Mouse (Mus musculus) MEL (cell line): Measurements from ENCODE around the gene H3f3b. TPM values are rescaled to one million over a fixed set of nuclear protein-coding genes. Genes with fewer than 3 reads are reported as not detected.

Experiments
- DNase-seq: peaks from one replicate; pipeline ENCODE4 v3.0.0; 2011; ENCODE audit warnings: low read depth, low spot score
- H3K27ac ChIP-seq: 2 replicates; pipeline ENCODE4 v1.5.1; 2012; ENCODE audit warnings: low read depth, mild to moderate bottlenecking, control low read depth, low read length, moderate library complexity; ENCODE audit not compliant: control insufficient read depth
- H3K27me3 ChIP-seq, 2 experiments: fragments of 150-350 bp in 1 of 2; sonication (generic) in 1 of 2; 2 replicates each; pipeline ENCODE4 v1.6.1; 2012; ENCODE audit warnings: low read length in 2 of 2, mild to moderate bottlenecking in 2 of 2, improper control_type of control experiment in 1 of 2, moderate library complexity in 1 of 2; ENCODE audit not compliant: insufficient read depth in 2 of 2, control insufficient read depth in 1 of 2
- H3K36me3 ChIP-seq, 2 experiments: 2 replicates each; pipeline ENCODE4 v1.6.1; 2012 to 2014; ENCODE audit warnings: low read length in 2 of 2, improper control_type of control experiment in 1 of 2, inconsistent platforms in 1 of 2, mild to moderate bottlenecking in 1 of 2; ENCODE audit not compliant: insufficient read depth in 2 of 2, control insufficient read depth in 1 of 2
- H3K4me1 ChIP-seq, 2 experiments: fragments of 150-350 bp in 1 of 2; sonication (generic) in 1 of 2; 2 replicates each; pipeline ENCODE4 v1.6.1; 2012; ENCODE audit warnings: low read length in 2 of 2, improper control_type of control experiment in 1 of 2, mild to moderate bottlenecking in 1 of 2; ENCODE audit not compliant: insufficient read depth in 2 of 2, control insufficient read depth in 1 of 2
- H3K4me3 ChIP-seq, 2 experiments: fragments of 150-350 bp in 1 of 2; sonication (generic) in 1 of 2; 2 replicates each; pipeline ENCODE4 v1.5.1; 2012; ENCODE audit warnings: low read depth in 2 of 2, low read length in 2 of 2, mild to moderate bottlenecking in 2 of 2, moderate library complexity in 2 of 2, control low read depth in 1 of 2, improper control_type of control experiment in 1 of 2; ENCODE audit not compliant: control insufficient read depth in 1 of 2, insufficient read depth in 1 of 2
- H3K79me2 ChIP-seq: 2 replicates; pipeline ENCODE4 v1.6.1; 2012; ENCODE audit warnings: mild to moderate bottlenecking, low read length, moderate library complexity; ENCODE audit not compliant: control insufficient read depth, poor library complexity, insufficient read depth
- H3K9ac ChIP-seq: 2 replicates; pipeline ENCODE4 v1.6.1; 2012; ENCODE audit warnings: low read depth, mild to moderate bottlenecking, control low read depth, low read length, moderate library complexity; ENCODE audit not compliant: control insufficient read depth, poor library complexity, severe bottlenecking
- H3K9me3 ChIP-seq: fragments of 150-350 bp; sonication (generic); replicated peaks from 2 replicates; pipeline ENCODE4 v1.6.1; 2012; ENCODE audit warnings: mild to moderate bottlenecking, low read length, improper control_type of control experiment, moderate library complexity; ENCODE audit not compliant: insufficient read depth
- USF1 ChIP-seq: IDR thresholded peaks from 2 replicates; pipeline ENCODE4 v1.6.1; 2014; ENCODE audit warnings: low read depth, mild to moderate bottlenecking, inconsistent platforms, low read length, improper control_type of control experiment, moderate library complexity
- ZC3H11A ChIP-seq: IDR thresholded peaks from 2 replicates; pipeline ENCODE4 v1.6.1; 2012; ENCODE audit warnings: low read depth, mild to moderate bottlenecking, inconsistent platforms, low read length, improper control_type of control experiment
- polyA plus RNA-seq, 2 experiments: library from polyadenylated mRNA; stranded (reverse) in 1 of 2; unstranded in 1 of 2; fragments of >175 nt in 1 of 2; fragments of >200 nt in 1 of 2; gene quantifications; 2 replicates each; pipeline versions ENCODE4 v1.2.1 to v1.2.4; 2012; ENCODE audit warnings: low replicate concordance in 2 of 2, low read depth in 1 of 2; ENCODE audit not compliant: insufficient read length in 2 of 2, insufficient read depth in 1 of 2, missing spikeins in 1 of 2
- total RNA-seq: library from RNA; depleted of rRNA; stranded (reverse); fragments of 300-350 nt; gene quantifications from 2 replicates; pipeline ENCODE4 v1.2.3, GENCODE M21; 2012; rRNA removed

The H3f3b gene
- total and polyA plus RNA-seq, 3 experiments = 96.6 to 767 (median 498) TPM

GRCm38 (mm10) chr11:115974309-115975082 lies 53.3 kb downstream of the H3f3b start, which contains the start of gene Itgb4:
TSS of gene Itgb4 (plus strand) at chr11:115974709.
- no peak for DNase-seq
- Histone ChIP-seq H3K79me2 (no peaks in the 10 kb centered on the region), H3K9ac (no peak within 1 kb of the TSS), H3K36me3 (no peaks in the 10 kb centered on the region), H3K4me3 (no peak within 1 kb of the TSS), H3K9me3 (no peaks in the 10 kb centered on the region), H3K27me3 (no peaks in the 10 kb centered on the region), H3K4me1 (peaks cover 0 to under 1% of the 10 kb centered on the region in 2 experiments; a peak in 3 of 4 replicates), H3K27ac (no peak within 1 kb of the TSS)
- TF ChIP-seq USF1 (peak; percentile 35; the same call in 1 of the 2 replicates), ZC3H11A (no peak)

Other genes starting within 250 kb of the H3f3b start
- gene Caskin2, start 214.3 kb downstream of the H3f3b start, total RNA-seq = 6.5 and 6.8 TPM in 2 replicates
- gene Caskin2, start 214.3 kb downstream of the H3f3b start, polyA plus RNA-seq = 10 to 100 TPM in 1 of 2 experiments, not detected in 1; 10.9 TPM
- gene Tsen54, start 213.2 kb downstream of the H3f3b start, total RNA-seq = 55.5 and 72.0 TPM in 2 replicates
- 10 to 100 TPM in 1 of 2 experiments, not detected in 1; 55.8 TPM for gene Tsen54, start 213.2 kb downstream of the H3f3b start, polyA plus RNA-seq
- 13.7 and 15.9 TPM in 2 replicates for gene Llgl2, start 203.9 kb downstream of the H3f3b start, total RNA-seq
- gene Llgl2, start 203.9 kb downstream of the H3f3b start, polyA plus RNA-seq = 10 to 100 TPM in 1 of 2 experiments, not detected in 1; 22.6 TPM
- gene Myo15b, start 169.6 kb downstream of the H3f3b start, total RNA-seq = 1.3 and 1.5 TPM in 2 replicates
- gene Myo15b, start 169.6 kb downstream of the H3f3b start, polyA plus RNA-seq = 1 to 10 TPM in 1 of 2 experiments, not detected in 1; 3.2 TPM
- gene Smim5, start 128.0 kb downstream of the H3f3b start, total RNA-seq = 24.9 and 41.0 TPM in 2 replicates
- gene Smim5, start 128.0 kb downstream of the H3f3b start, polyA plus RNA-seq = 10 to 100 TPM in 1 of 2 experiments, not detected in 1; 24.8 TPM
- 1.2 and 1.3 TPM in 2 replicates for gene Smim6, start 115.9 kb downstream of the H3f3b start, total RNA-seq
- 1 to 10 TPM in 1 of 2 experiments, not detected in 1; 3.8 TPM for gene Smim6, start 115.9 kb downstream of the H3f3b start, polyA plus RNA-seq
- 51.6 and 69.2 TPM in 2 replicates for gene Sap30bp, start 94.7 kb downstream of the H3f3b start, total RNA-seq
- 10 to 100 TPM in 1 of 2 experiments, not detected in 1; 49.1 TPM for gene Sap30bp, start 94.7 kb downstream of the H3f3b start, polyA plus RNA-seq
- 16.7 and 20.3 TPM in 2 replicates for gene Recql5, start 94.5 kb downstream of the H3f3b start, total RNA-seq
- 10 to 100 TPM in 1 of 2 experiments, not detected in 1; 21.5 TPM for gene Recql5, start 94.5 kb downstream of the H3f3b start, polyA plus RNA-seq
- 0.39 and 0.69 TPM in 2 replicates for gene Itgb4, start 53.3 kb downstream of the H3f3b start, total RNA-seq
- gene Itgb4, start 53.3 kb downstream of the H3f3b start, polyA plus RNA-seq = under 1 TPM in 1 of 2 experiments, not detected in 1; 0.85 TPM
- gene Galk1, start 15.2 kb downstream of the H3f3b start, total RNA-seq = 253 and 322 TPM in 2 replicates
- gene Galk1, start 15.2 kb downstream of the H3f3b start, polyA plus RNA-seq = 100 to 1,000 TPM in 1 of 2 experiments, not detected in 1; 326 TPM
- 21.7 and 24.0 TPM in 2 replicates for gene Unk, start 2.4 kb upstream of the H3f3b start, total RNA-seq
- gene Unk, start 2.4 kb upstream of the H3f3b start, polyA plus RNA-seq = 10 to 100 TPM in 1 of 2 experiments, not detected in 1; 42.3 TPM
- gene Unc13d, start 50.0 kb upstream of the H3f3b start, total RNA-seq = 146 and 176 TPM in 2 replicates
- gene Unc13d, start 50.0 kb upstream of the H3f3b start, polyA plus RNA-seq = 100 to 1,000 TPM in 1 of 2 experiments, not detected in 1; 115 TPM
- 16.5 and 19.4 TPM in 2 replicates for gene Wbp2, start 59.0 kb upstream of the H3f3b start, total RNA-seq
- gene Wbp2, start 59.0 kb upstream of the H3f3b start, polyA plus RNA-seq = 10 to 100 TPM in 1 of 2 experiments, not detected in 1; 75.8 TPM
- gene Trim47, start 99.2 kb upstream of the H3f3b start, total RNA-seq = 3.6 and 6.7 TPM in 2 replicates
- 1 to 10 TPM in 1 of 2 experiments, not detected in 1; 5.6 TPM for gene Trim47, start 99.2 kb upstream of the H3f3b start, polyA plus RNA-seq
- 8.2 and 8.8 TPM in 2 replicates for gene Trim65, start 103.2 kb upstream of the H3f3b start, total RNA-seq
- 10 to 100 TPM in 1 of 2 experiments, not detected in 1; 10.7 TPM for gene Trim65, start 103.2 kb upstream of the H3f3b start, polyA plus RNA-seq
- 105 and 113 TPM in 2 replicates for gene Mrpl38, start 110.9 kb upstream of the H3f3b start, total RNA-seq
- 100 to 1,000 TPM in 1 of 2 experiments, not detected in 1; 157 TPM for gene Mrpl38, start 110.9 kb upstream of the H3f3b start, polyA plus RNA-seq
- 29.0 and 32.5 TPM in 2 replicates for gene Fbf1, start 140.2 kb upstream of the H3f3b start, total RNA-seq
- 10 to 100 TPM in 1 of 2 experiments, not detected in 1; 29.2 TPM for gene Fbf1, start 140.2 kb upstream of the H3f3b start, polyA plus RNA-seq
- gene Ten1, start 170.9 kb upstream of the H3f3b start, total RNA-seq = 57.9 and 60.8 TPM in 2 replicates
- gene Ten1, start 170.9 kb upstream of the H3f3b start, polyA plus RNA-seq = 10 to 100 TPM in 1 of 2 experiments, not detected in 1; 66.9 TPM
- 16.4 and 16.8 TPM in 2 replicates for gene Acox1, start 171.1 kb upstream of the H3f3b start, total RNA-seq
- gene Acox1, start 171.1 kb upstream of the H3f3b start, polyA plus RNA-seq = 10 to 100 TPM in 1 of 2 experiments, not detected in 1; 16.1 TPM
- 0.26 and 0.39 TPM in 2 replicates for gene Evpl, start 210.1 kb upstream of the H3f3b start, total RNA-seq
- under 1 TPM in 1 of 2 experiments, not detected in 1; 0.78 TPM for gene Evpl, start 210.1 kb upstream of the H3f3b start, polyA plus RNA-seq
- 163 and 180 TPM in 2 replicates for gene Srp68, start 246.3 kb upstream of the H3f3b start, total RNA-seq
- gene Srp68, start 246.3 kb upstream of the H3f3b start, polyA plus RNA-seq = 100 to 1,000 TPM; 146 to 228 TPM